Mouse (Mus musculus): ENCODE data around the gene Zfp398. TPM values are rescaled to one million over a fixed set of nuclear protein-coding genes. Genes with fewer than 3 reads are reported as not detected.

Gene Zfp398
- polyA plus RNA-seq (2015; fragmentation: Nextera tagmentation; extraction: Ambion mirVana): 16.5 and 17.5 TPM in 2 replicates

GRCm38 (mm10) chr6:47835482-47835983, at the start of gene Zfp398:
TSS of gene Zfp398 (plus strand) at chr6:47835661.
- H3K4me3 ChIP-seq: peak within 1 kb of the TSS; percentile 98
- H3K9ac ChIP-seq (replicated peaks): peak within 1 kb of the TSS; percentile 94
- H3K9me3 ChIP-seq: no peaks in the 10 kb centered on the region
- WGBS: under 1% methylated on average over 52 of the region's 52 CpGs
- peaks cover 19% of the 10 kb centered on the region for H3K4me1 ChIP-seq
- H3K4me2 ChIP-seq (replicated peaks): peak within 1 kb of the TSS; percentile 68
- H3K36me3 ChIP-seq: no peaks in the 10 kb centered on the region
- H3K27ac ChIP-seq (replicated peaks): peak within 1 kb of the TSS; percentile 96
- no peaks in the 10 kb centered on the region for H3K27me3 ChIP-seq
- ATAC-seq (replicated peaks): peak; percentile 97

DNA sequence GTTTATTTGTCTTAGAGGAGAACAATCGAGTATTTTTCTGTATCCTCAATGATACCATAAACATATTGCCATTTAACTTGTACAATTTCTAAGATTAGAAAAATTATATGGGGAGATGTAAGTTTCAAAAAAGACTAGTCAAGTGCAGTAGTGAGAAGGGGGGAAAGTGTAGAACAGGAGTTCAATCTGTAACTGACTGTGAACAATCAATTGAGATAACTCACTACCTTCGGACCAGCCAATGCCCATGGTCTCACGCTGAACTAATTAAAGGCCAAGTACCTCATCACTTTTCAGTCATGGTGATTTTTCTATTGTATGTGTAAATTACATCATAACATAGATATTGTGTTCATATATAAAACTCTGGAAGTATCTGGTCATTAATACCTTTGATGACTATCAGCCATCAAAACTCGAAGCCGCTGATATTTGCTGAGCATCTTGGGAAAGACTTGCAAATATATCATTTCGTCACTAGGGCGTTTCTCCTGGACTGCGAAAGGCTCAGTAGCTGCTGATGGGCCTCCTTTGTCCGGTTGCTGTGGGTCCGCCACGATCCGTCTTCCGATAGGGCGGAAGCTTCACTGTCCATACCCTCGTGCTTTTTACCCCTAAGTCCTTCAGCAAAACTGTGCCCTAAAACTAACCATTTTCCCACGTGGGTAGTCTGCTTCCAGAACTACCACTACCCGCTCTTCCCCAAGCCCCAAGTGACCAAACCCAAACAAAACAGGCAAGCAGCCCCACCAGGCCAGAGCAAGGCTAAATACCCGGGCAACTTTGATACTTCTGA, 47.3 kb upstream of the Zfp398 start:
- peak overlapping the region; percentile 96 for H3K27ac ChIP-seq (replicated peaks)
- peak; percentile 95 for ATAC-seq (replicated peaks)
- H3K9me3 ChIP-seq: no peaks in the 10 kb centered on the region
- H3K9ac ChIP-seq (replicated peaks): peak overlapping the region; percentile 80
- under 1% methylated on average over 18 of the region's 18 CpGs for WGBS
- peak overlapping the region; percentile 57 for H3K4me3 ChIP-seq
- no peaks in the 10 kb centered on the region for H3K36me3 ChIP-seq
- 0 out of 2 replicates have a peak, but pooled peaks cover 2% of the 10 kb centered on the region for H3K4me1 ChIP-seq
- H3K4me2 ChIP-seq (replicated peaks): peak overlapping the region; percentile 60
- no peaks in the 10 kb centered on the region for H3K27me3 ChIP-seq

- H3K27ac ChIP-seq (replicated peaks): peak overlapping the region; percentile 96
- H3K36me3 ChIP-seq: no peaks in the 10 kb centered on the region
- H3K4me1 ChIP-seq: 0 out of 2 replicates have a peak, but pooled peaks cover 2% of the 10 kb centered on the region
- H3K4me2 ChIP-seq (replicated peaks): peak overlapping the region; percentile 60
- H3K9ac ChIP-seq (replicated peaks): peak overlapping the region; percentile 80
- H3K27me3 ChIP-seq: no peaks in the 10 kb centered on the region
- ATAC-seq (replicated peaks): 0 out of 2 replicates have a peak, but pooled peaks have one; percentile 36
- 28% methylated on average over 3 of the region's 3 CpGs for WGBS
- H3K4me3 ChIP-seq: peak overlapping the region; percentile 57
- H3K9me3 ChIP-seq: no peaks in the 10 kb centered on the region
These were observed 46.6 kb upstream of the Zfp398 start for GRCm38 (mm10) chr6:47788821-47789220.

DNA sequence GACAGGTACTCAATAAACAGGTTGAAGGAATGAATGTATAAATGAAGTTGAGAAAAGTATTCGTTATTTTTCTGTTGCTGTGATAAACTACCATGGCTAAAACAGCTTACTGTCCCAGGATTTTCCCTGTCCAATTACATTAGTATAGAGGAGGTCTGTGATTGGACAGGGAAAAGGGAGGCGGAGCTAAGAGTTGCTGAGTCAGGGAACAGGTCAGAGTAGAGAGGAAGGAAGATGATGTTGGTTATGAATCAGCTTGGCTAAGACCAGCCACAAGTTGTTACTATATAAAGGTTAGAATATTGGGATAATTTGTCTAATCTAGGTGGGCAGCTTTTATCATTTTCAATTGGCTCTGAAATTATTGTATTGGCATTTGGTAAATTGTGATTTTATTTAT, 44.7 kb upstream of the Zfp398 start:
- no peak for ATAC-seq (replicated peaks)
- H3K27ac ChIP-seq (replicated peaks): no peak overlapping the region
- no peaks in the 10 kb centered on the region for H3K27me3 ChIP-seq
- no peak overlapping the region for H3K4me2 ChIP-seq (replicated peaks)
- WGBS: 61% methylated on average over 2 of the region's 2 CpGs
- H3K4me1 ChIP-seq: 0 out of 2 replicates have a peak, but pooled peaks cover 2% of the 10 kb centered on the region
- H3K4me3 ChIP-seq: no peak overlapping the region
- H3K36me3 ChIP-seq: peaks cover 14% of the 10 kb centered on the region
- H3K9ac ChIP-seq (replicated peaks): no peak overlapping the region
- H3K9me3 ChIP-seq: no peaks in the 10 kb centered on the region

DNA sequence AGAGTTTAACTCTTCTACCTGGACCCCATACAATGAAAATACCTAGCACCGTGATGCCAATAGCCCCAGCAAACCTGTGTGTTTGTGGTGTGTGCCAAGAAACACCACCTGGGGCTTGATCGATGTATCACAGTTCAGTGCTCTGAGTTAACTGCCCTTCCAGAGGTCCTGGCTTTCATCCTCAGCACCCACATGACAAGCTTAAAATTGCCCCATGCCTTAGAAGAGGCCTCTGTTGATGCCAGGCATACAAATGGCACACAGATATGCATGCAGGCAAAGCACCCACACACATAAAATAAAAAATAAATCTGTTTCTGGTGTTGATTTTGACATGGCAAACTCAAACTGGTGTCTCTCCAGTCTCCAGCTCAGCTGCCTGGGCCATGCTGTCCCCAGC, 42.9 kb upstream of the Zfp398 start:
- Histone ChIP-seq H3K9ac (replicated peaks) (no peak overlapping the region), H3K9me3 (no peaks in the 10 kb centered on the region), H3K36me3 (peaks cover 30% of the 10 kb centered on the region), H3K4me1 (0 out of 2 replicates have a peak, but pooled peaks cover 2% of the 10 kb centered on the region), H3K27ac (replicated peaks) (no peak overlapping the region), H3K4me2 (replicated peaks) (no peak overlapping the region), H3K4me3 (no peak overlapping the region), H3K27me3 (no peaks in the 10 kb centered on the region)
- WGBS: 93% methylated on average over 2 of the region's 2 CpGs
- ATAC-seq (replicated peaks): no peak

DNA sequence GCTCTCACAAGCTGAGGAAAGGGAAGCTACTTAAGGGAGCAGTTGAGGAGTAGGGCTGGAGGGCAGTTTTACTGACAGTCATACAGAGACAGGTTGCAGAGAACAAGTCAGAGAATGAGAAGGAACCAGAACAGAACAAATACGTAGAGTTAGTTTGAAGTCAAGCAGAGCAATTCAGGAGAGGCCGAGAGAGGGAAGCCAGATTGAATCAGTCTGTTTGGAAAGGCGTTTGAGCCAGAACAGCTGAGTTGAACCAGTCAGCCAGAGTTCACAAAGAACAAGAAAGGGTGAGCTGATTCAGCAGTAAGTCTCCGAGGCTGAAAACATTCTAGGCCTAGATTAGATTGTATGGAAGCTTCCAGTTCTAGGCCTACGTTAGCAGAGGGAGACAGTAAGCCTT, 42.2 kb upstream of the Zfp398 start:
- 82% methylated on average over 5 of the region's 5 CpGs for WGBS

DNA sequence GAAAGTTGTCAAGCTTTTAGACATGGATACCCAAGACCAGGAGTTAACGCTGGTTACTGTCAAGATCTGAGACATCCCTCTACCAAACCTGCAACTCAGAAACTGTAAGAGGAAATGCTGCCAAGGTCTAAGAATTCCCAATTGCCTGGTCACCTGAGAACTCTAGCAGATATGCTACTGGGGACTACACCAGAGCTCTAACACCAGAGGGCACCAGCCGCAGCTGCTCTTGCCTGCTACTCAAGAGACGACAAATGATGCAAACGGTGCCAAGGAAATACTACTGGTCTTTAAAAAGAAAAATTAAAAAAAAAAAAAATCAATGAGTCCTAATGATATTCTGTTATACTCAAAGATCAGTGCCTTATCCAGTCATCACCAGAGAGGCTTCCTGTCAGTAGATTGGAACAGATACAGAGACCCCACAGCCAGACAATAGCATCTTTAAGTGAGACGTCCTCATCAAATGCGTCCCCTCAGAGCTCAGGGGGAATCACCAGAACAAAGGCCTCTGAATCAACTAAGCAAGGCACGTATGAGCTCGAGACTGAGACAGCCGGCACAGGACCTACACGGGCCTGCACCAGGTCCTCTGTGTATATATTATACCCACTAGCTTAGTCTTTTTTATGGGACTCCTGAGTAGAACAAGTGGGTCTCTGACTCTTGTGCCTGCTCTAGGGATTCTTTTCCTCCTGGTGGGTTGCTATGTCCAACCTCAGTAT, 41.2 kb upstream of the Zfp398 start:
- H3K4me2 ChIP-seq (replicated peaks): no peak overlapping the region
- no peak overlapping the region for H3K4me3 ChIP-seq
- WGBS: 45% methylated on average over 10 of the region's 10 CpGs
- H3K4me1 ChIP-seq: no peaks in the 10 kb centered on the region
- ATAC-seq (replicated peaks): no peak
- H3K27ac ChIP-seq (replicated peaks): no peak overlapping the region
- no peaks in the 10 kb centered on the region for H3K27me3 ChIP-seq
- no peak overlapping the region for H3K9ac ChIP-seq (replicated peaks)
- H3K9me3 ChIP-seq: no peaks in the 10 kb centered on the region
- peaks cover 47% of the 10 kb centered on the region for H3K36me3 ChIP-seq

More for the DNA sequence above, 42.2 kb upstream of the Zfp398 start:
- Histone ChIP-seq H3K9me3 (no peaks in the 10 kb centered on the region), H3K4me1 (0 out of 2 replicates have a peak, but pooled peaks cover 2% of the 10 kb centered on the region), H3K36me3 (peaks cover 37% of the 10 kb centered on the region), H3K4me2 (replicated peaks) (no peak overlapping the region), H3K27ac (replicated peaks) (no peak overlapping the region), H3K4me3 (no peak overlapping the region), H3K9ac (replicated peaks) (no peak overlapping the region), H3K27me3 (no peaks in the 10 kb centered on the region)
- ATAC-seq (replicated peaks): no peak

- Histone ChIP-seq H3K4me3 (no peak overlapping the region), H3K27ac (replicated peaks) (no peak overlapping the region), H3K4me1 (no peaks in the 10 kb centered on the region), H3K36me3 (peaks cover 94% of the 10 kb centered on the region), H3K4me2 (replicated peaks) (no peak overlapping the region), H3K9ac (replicated peaks) (no peak overlapping the region), H3K27me3 (no peaks in the 10 kb centered on the region), H3K9me3 (no peaks in the 10 kb centered on the region)
- ATAC-seq (replicated peaks): peak; percentile 57
- 49% methylated on average over 6 of the region's 6 CpGs for WGBS
These were observed 36.4 kb upstream of the Zfp398 start for GRCm38 (mm10) chr6:47799079-47799478.

DNA sequence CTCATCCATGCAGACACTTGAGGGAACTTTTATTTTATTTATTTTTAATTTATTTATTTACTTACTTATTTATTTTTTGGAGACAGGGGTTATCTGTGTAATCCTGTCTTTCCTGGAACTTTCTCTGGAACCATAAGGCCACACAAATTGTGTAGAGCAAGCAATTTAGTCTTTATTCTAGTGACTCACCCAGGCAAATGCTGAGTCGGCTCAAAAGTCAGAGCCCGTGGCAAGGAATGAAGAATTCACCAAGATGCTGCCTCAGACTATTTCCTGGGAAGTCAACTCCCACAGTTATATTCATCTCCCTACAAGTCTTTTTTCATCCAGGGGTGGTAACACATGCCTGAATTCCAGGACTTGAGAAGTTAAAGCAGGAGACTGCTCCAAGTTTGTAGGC, 29.9 kb upstream of the Zfp398 start:
- Histone ChIP-seq H3K4me3 (no peak overlapping the region), H3K9me3 (no peaks in the 10 kb centered on the region), H3K4me1 (peaks cover 13% of the 10 kb centered on the region), H3K4me2 (replicated peaks) (no peak overlapping the region), H3K36me3 (peaks cover 71% of the 10 kb centered on the region), H3K27me3 (no peaks in the 10 kb centered on the region), H3K27ac (replicated peaks) (no peak overlapping the region), H3K9ac (replicated peaks) (no peak overlapping the region)
- no peak for ATAC-seq (replicated peaks)
- 88% methylated on average over 2 of the region's 2 CpGs for WGBS

DNA sequence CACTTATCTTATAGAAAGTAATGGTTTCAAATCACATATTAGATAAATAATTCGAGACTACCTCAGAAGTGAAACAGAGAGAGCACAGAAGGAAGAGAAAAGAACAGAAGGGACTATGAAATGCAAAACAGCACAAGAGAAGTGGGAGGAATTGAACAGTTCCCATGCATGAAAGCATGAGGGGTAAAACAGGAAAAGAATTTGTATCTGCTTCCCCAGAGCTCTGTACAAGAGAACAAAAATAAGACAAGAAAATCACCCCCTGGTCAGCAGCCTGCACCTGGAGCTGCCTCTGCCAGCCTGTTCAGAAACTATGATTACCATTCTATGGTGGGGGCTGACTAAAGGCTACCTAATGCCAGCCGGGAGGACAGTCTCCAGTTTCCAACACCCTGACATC, 28.0 kb upstream of the Zfp398 start:
- ATAC-seq (replicated peaks): no peak
- Histone ChIP-seq H3K4me2 (replicated peaks) (no peak overlapping the region), H3K4me3 (no peak overlapping the region), H3K27me3 (no peaks in the 10 kb centered on the region), H3K36me3 (peaks cover 53% of the 10 kb centered on the region), H3K9me3 (no peaks in the 10 kb centered on the region), H3K9ac (replicated peaks) (0 out of 2 replicates have a peak overlapping the region, but pooled peaks have one; percentile 7), H3K4me1 (peaks cover 32% of the 10 kb centered on the region), H3K27ac (replicated peaks) (no peak overlapping the region)
- 94% methylated on average over 2 of the region's 2 CpGs for WGBS

GRCm38 (mm10) chr6:47808545-47808944, 26.9 kb upstream of the Zfp398 start:
- 89% methylated on average over 5 of the region's 5 CpGs for WGBS
- H3K9ac ChIP-seq (replicated peaks): no peak overlapping the region
- H3K27ac ChIP-seq (replicated peaks): no peak overlapping the region
- H3K27me3 ChIP-seq: no peaks in the 10 kb centered on the region
- H3K4me2 ChIP-seq (replicated peaks): no peak overlapping the region
- no peak for ATAC-seq (replicated peaks)
- H3K9me3 ChIP-seq: no peaks in the 10 kb centered on the region
- no peak overlapping the region for H3K4me3 ChIP-seq
- peaks cover 42% of the 10 kb centered on the region for H3K36me3 ChIP-seq
- peaks cover 32% of the 10 kb centered on the region for H3K4me1 ChIP-seq

DNA sequence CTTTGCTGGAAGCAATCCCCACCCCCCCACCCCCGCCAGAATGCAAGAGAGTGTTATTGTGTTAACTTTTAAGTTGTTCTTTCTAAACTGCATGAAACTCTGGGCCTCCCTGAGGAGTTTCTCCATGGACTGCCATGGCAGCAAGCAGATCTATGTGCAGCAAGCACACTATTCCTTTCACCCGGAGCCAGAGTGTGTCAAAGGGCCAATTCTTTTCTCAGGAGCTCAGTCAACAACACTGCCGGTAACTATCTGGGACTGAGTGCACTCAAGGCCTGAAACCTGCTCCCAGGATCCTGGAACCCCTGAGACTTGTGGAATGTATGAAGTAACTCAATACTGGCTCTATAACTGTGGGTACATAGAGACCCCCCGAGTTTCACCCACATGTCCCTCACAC, 26.4 kb upstream of the Zfp398 start:
- no peak overlapping the region for H3K4me2 ChIP-seq (replicated peaks)
- H3K9ac ChIP-seq (replicated peaks): no peak overlapping the region
- H3K9me3 ChIP-seq: no peaks in the 10 kb centered on the region
- no peak overlapping the region for H3K4me3 ChIP-seq
- no peak overlapping the region for H3K27ac ChIP-seq (replicated peaks)
- ATAC-seq (replicated peaks): no peak
- peaks cover 36% of the 10 kb centered on the region for H3K36me3 ChIP-seq
- WGBS: 67% methylated on average over 4 of the region's 4 CpGs
- no peaks in the 10 kb centered on the region for H3K27me3 ChIP-seq
- H3K4me1 ChIP-seq: peaks cover 36% of the 10 kb centered on the region

All from forebrain, embryonic 15.5 days (tissue).